Mouse (Mus musculus) spleen, adult 2 months (tissue): Measurements from ENCODE around the gene Defb23. TPM values are rescaled to one million over a fixed set of nuclear protein-coding genes. Genes with fewer than 3 reads are reported as not detected.
A peak's percentile ranks its signal among the peaks of the same experiment; 100 is the strongest.

Source experiments
- DNase-seq, 2 experiments: peaks; one replicate each; pipeline versions ENCODE4 v3.0.0 to v3.0.0-alpha.2; 2012 to 2021; ENCODE audit warnings: low spot score in 2 of 2, low read depth in 1 of 2
- H3K27ac ChIP-seq: fragments of 200-500 bp; 2 replicates; pipeline ENCODE4 v1.5.1; 2012; ENCODE audit warnings: low read length, inconsistent platforms; ENCODE audit not compliant: insufficient read depth
- H3K27me3 ChIP-seq: fragments of 200-500 bp; 2 replicates; pipeline ENCODE4 v1.6.1; 2012; ENCODE audit warnings: mild to moderate bottlenecking, moderate library complexity, low read length, inconsistent platforms; ENCODE audit not compliant: control insufficient read depth, insufficient read depth
- H3K36me3 ChIP-seq: fragments of 200-500 bp; 2 replicates; pipeline ENCODE4 v1.6.1; 2012; ENCODE audit warnings: mild to moderate bottlenecking, low read length, inconsistent platforms; ENCODE audit not compliant: control insufficient read depth, insufficient read depth
- H3K4me1 ChIP-seq: fragments of 200-500 bp; 2 replicates; pipeline ENCODE4 v1.6.1; 2011; ENCODE audit warnings: inconsistent platforms; ENCODE audit not compliant: control insufficient read depth, insufficient read depth, insufficient read length
- H3K4me3 ChIP-seq: fragments of 200-500 bp; 2 replicates; pipeline ENCODE4 v1.5.1; 2011; ENCODE audit warnings: mild to moderate bottlenecking, inconsistent platforms; ENCODE audit not compliant: insufficient read depth, insufficient read length; ENCODE audit errors: extremely low read depth
- CTCF ChIP-seq: fragments of 200-500 bp; IDR thresholded peaks from 2 replicates; pipeline ENCODE4 v1.5.1; 2011; ENCODE audit warnings: mild to moderate bottlenecking, inconsistent platforms; ENCODE audit not compliant: insufficient read depth, insufficient read length, insufficient replicate concordance; ENCODE audit errors: extremely low read depth
- POLR2A ChIP-seq: fragments of 200-500 bp; IDR thresholded peaks from 2 replicates; pipeline ENCODE4 v1.6.1; 2011; ENCODE audit warnings: low read depth, low read length, inconsistent platforms
- WGBS: fragments of 180-500 bp; shearing (Covaris S2); methylation state at CpG from one replicate; pipeline ENCODE4 v1.1.7; 2018; 5-methylcytosine and 5-hydroxymethylcytosine counted together
- polyA plus RNA-seq: library from polyadenylated mRNA; depleted of rRNA; stranded (reverse); fragments of >200 nt; gene quantifications from 2 replicates; pipeline ENCODE4 v1.2.3, GENCODE M21; 2012

The Defb23 gene
- polyA plus RNA-seq, 1 experiment, result not detected

DNA sequence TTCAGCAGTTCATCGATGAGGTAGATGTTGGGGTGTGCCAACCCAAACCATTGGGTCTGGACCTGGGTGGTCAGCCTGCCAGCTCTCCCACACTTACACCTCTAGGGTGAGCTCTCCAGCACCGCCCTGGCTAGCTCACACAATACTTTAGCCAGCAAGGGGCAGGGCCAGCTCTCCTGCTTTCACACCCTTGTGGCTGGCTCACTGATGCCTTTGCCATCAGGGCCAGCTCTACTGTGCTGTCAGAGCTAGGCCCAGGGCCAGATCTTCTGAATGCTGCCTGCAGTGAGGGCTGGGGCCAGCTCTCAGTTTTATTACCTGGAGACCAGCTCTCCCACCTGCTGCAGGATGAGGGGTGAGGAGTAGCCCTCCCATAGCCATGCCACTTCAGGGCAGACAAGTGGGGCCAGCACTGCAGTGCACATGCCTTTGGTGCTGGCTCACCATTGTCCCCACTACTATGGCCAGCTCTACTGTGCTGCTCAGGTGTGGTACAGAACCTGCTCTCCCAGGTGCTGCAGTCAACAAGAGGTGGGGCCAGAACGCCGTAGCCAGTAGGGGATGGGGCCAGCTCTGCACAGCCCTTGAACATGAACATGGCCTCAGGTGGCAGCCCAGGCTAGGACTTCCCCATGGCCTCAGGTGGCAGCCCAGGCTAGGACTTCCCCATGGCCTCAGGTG lies 12.2 kb downstream of the Defb23 start:
- H3K4me1 ChIP-seq, result no peaks in the 10 kb centered on the region
- H3K27ac ChIP-seq, result no peak overlapping the region
- WGBS, result 81% methylated on average over 4 of the region's 4 CpGs
- TF ChIP-seq POLR2A (no peak), CTCF (no peak)
- no peaks in the 10 kb centered on the region for H3K36me3 ChIP-seq
- no peaks in the 10 kb centered on the region for H3K27me3 ChIP-seq
- no peak overlapping the region for H3K4me3 ChIP-seq
- DNase-seq, result no peak

DNA sequence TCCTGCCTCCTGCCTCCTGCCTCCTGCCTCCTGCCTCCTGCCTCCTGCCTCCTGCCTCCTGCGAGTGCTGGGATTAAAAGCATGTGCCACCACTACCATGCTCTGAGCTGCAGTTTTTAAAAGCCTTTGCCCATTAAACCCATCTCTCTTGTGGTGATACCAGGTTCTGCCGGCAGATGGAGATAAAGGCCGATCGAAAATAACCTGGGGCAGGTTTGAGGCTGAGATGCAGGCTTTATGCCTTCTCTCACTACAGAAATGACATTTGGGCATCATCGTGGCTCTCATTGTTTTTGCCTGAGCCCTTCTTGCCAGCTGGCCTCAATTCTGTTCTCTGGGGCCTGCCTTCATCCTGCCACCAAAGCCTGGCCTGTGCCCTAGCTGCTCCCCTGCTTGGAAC lies 14.2 kb downstream of the Defb23 start:
- Histone ChIP-seq H3K27me3 (no peaks in the 10 kb centered on the region), H3K4me3 (no peak overlapping the region), H3K27ac (no peak overlapping the region), H3K4me1 (no peaks in the 10 kb centered on the region), H3K36me3 (no peaks in the 10 kb centered on the region)
- peak in 1 of 2 experiments; percentile 26 for DNase-seq
- no peak for TF ChIP-seq POLR2A
- TF ChIP-seq CTCF, result no peak
- WGBS, result 4% methylated on average over 5 of the region's 5 CpGs

DNA sequence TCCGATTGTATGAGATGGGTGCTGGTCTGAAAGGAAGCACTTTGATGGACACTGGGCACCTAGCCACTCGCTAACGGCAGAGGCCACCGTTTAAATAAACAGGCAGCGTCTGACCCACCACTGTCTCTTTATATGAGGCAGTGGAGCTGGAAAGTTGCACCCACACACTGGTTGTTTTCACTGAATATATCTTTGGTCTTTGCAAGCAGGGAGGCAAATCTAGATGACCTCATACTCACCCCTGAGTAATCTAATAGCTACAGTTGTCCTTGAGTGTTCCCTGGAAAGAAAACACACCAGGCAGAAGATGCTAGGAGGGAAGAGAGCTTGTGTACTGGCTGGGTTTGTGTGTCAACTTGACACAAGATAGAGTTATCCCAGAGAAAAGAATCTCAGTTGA lies 17.0 kb downstream of the Defb23 start:
- no peaks in the 10 kb centered on the region for H3K4me1 ChIP-seq
- no peak for DNase-seq
- TF ChIP-seq POLR2A, result no peak
- no peak for TF ChIP-seq CTCF
- WGBS, result 76% methylated on average over 5 of the region's 5 CpGs
- no peaks in the 10 kb centered on the region for H3K36me3 ChIP-seq
- no peak overlapping the region for H3K27ac ChIP-seq
- no peak overlapping the region for H3K4me3 ChIP-seq
- H3K27me3 ChIP-seq, result no peaks in the 10 kb centered on the region

DNA sequence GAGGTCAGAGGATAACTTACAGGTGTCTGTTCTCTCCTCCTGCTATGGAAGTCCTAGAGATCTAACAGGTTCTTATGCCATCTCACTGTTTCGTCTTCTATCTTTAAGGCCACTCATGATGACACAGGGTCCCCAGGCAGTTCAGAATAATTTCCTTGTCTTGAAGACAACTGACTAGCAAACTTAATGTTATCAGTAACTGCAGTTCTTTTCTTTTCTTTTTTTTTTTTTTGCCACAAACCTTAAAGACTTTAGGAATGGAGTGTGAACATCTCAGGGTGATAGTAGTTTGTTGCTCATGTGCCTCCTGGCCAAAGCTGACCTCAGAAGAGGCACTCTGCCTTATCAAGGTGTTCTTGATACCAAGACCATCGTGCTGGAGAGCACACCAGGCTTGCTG lies 17.8 kb downstream of the Defb23 start:
- Histone ChIP-seq H3K27ac (no peak overlapping the region), H3K4me1 (no peaks in the 10 kb centered on the region), H3K36me3 (no peaks in the 10 kb centered on the region), H3K4me3 (no peak overlapping the region), H3K27me3 (no peaks in the 10 kb centered on the region)
- no peak for DNase-seq
- 47% methylated on average over 2 of the region's 2 CpGs for WGBS
- TF ChIP-seq CTCF (no peak), POLR2A (no peak)

DNA sequence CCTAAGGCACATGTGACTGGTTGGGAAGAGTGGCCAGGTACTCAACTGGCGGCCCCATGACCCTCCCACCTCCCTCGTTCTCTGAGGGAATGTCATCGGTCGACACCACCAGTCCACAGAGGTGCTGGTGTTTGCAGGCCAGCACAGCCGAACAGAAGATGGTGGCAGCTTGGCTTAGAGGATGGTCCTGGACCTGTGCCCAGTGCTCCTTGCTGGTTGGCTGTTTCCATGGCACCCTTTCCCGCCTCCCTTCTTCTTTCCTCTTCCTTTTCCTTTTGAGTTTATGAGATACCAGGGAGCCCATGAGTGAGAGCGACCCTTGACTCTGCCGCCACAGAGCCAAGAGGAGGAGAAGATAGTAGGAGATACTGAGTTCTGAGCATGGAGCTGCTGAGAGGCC lies 21.1 kb downstream of the Defb23 start:
- Histone ChIP-seq H3K36me3 (no peaks in the 10 kb centered on the region), H3K27me3 (no peaks in the 10 kb centered on the region), H3K4me1 (no peaks in the 10 kb centered on the region), H3K27ac (no peak overlapping the region), H3K4me3 (no peak overlapping the region)
- no peak for DNase-seq
- 92% methylated on average over 8 of the region's 8 CpGs for WGBS
- TF ChIP-seq CTCF, result no peak
- TF ChIP-seq POLR2A, result no peak

DNA sequence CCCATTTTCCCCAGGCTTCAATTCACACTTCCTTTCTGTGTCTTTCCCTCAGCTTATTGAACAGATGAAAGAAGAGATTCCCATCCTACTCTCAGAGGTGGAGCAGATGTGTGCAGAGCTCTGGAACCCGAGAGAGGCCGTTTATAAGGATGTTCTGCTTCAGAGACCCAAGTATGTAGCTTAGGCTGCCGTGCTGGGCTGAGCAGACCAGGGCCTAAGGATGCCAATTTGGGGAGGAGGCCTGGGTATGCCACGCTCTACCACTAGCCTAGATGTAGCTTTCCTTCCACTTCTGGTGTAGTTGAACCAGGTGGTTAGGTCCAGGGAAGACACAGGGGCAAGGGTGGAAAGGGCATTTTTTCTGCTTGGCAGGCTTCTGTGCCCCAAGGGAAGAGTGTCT lies 22.1 kb downstream of the Defb23 start:
- H3K27me3 ChIP-seq, result no peaks in the 10 kb centered on the region
- no peaks in the 10 kb centered on the region for H3K36me3 ChIP-seq
- H3K4me3 ChIP-seq, result no peak overlapping the region
- no peak for DNase-seq
- WGBS, result 83% methylated on average over 4 of the region's 4 CpGs
- no peak overlapping the region for H3K27ac ChIP-seq
- TF ChIP-seq CTCF (no peak), POLR2A (no peak)
- H3K4me1 ChIP-seq, result no peaks in the 10 kb centered on the region; the same call in 1 of the 2 replicates

DNA sequence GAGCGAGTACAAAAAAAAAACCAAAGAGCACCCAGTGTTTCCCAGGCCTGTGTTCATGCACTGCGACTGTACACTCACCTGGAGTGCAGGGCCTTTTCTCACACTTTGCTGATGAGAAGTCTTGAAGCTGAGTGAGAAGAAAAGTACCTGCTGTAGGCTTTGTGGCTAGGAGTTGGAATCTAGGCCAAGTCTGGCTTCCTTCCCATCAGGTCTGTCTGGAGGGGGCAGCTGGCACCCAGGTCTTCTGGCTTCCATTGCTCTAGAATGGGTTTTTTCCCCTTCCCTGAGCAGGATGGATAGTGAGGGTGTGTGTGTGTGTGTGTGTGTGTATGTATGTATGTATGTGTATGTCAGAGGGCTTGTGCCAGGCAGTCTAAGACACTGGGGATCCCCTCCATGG lies 24.6 kb downstream of the Defb23 start:
- Histone ChIP-seq H3K4me3 (no peak overlapping the region), H3K36me3 (no peaks in the 10 kb centered on the region), H3K4me1 (no peaks in the 10 kb centered on the region; the same call in 1 of the 2 replicates), H3K27ac (no peak overlapping the region), H3K27me3 (no peaks in the 10 kb centered on the region)
- no peak for TF ChIP-seq POLR2A
- no peak for TF ChIP-seq CTCF
- WGBS, result 95% methylated on average over 2 of the region's 2 CpGs
- no peak for DNase-seq
